Comparison of ENCODE assay signal across 8 mouse cellular contexts in genomic region chr12:104593526-104594155, GRCm38 (mm10).
DNase-seq lines count a peak whose midpoint lies in the region; ATAC-seq lines count a peak whose summit lies in the region.

No protein-coding gene starts in this region.

- no peak overlapping the region for H3K4me3 ChIP-seq in hindbrain, embryonic 15.5 days
- H3K4me3 ChIP-seq in neural tube, embryonic 14.5 days (ENCODE audit: low read depth, low read length): no peak overlapping the region

- peak overlapping the region; percentile 65; the same call in 1 of the 2 replicates for H3K27ac ChIP-seq in hindbrain, embryonic 15.5 days (replicated peaks)
- peak overlapping the region; percentile 44; the same call in 1 of the 2 replicates for H3K27ac ChIP-seq in neural tube, embryonic 14.5 days (ENCODE audit: low read depth, low read length)

- no peaks in the 10 kb centered on the region for H3K9me3 ChIP-seq in hindbrain, embryonic 15.5 days
- H3K9me3 ChIP-seq in neural tube, embryonic 14.5 days (ENCODE audit: control insufficient read depth, low read length): no peaks in the 10 kb centered on the region

- no peak overlapping the region for H3K9ac ChIP-seq in hindbrain, embryonic 15.5 days
- H3K9ac ChIP-seq in neural tube, embryonic 14.5 days (replicated peaks; ENCODE audit: low read depth, low read length): no peak overlapping the region

- peak overlapping the region; percentile 12 for H3K4me2 ChIP-seq in hindbrain, embryonic 15.5 days
- H3K4me2 ChIP-seq in neural tube, embryonic 14.5 days (ENCODE audit: low read depth, low read length): peak overlapping the region; percentile 27; the same call in 1 of the 2 replicates

- no peaks in the 10 kb centered on the region for H3K36me3 ChIP-seq in hindbrain, embryonic 15.5 days
- H3K36me3 ChIP-seq in neural tube, embryonic 14.5 days (ENCODE audit: control insufficient read depth, insufficient read depth, low read length): no peaks in the 10 kb centered on the region

- H3K4me1 ChIP-seq in hindbrain, embryonic 15.5 days (replicated peaks): peaks cover 17% of the 10 kb centered on the region
- H3K4me1 ChIP-seq in neural tube, embryonic 14.5 days (ENCODE audit: control insufficient read depth, insufficient read depth, low read length): peaks cover 14% of the 10 kb centered on the region

- 23% methylated on average over 19 of the region's 19 CpGs for WGBS in hindbrain, embryonic 15.5 days
- WGBS in neural tube, embryonic 14.5 days: 18% methylated on average over 19 of the region's 19 CpGs

- ATAC-seq in hindbrain, embryonic 15.5 days (ENCODE audit: low FRiP score, low read depth): peak; percentile 76
- ATAC-seq in neural tube, embryonic 14.5 days (ENCODE audit: low read depth): peak; percentile 80
- no peak for ATAC-seq in inflammation-experienced regulatory T-cells, adult 6 months

- peak; percentile 76 for DNase-seq in adrenal gland, postnatal 14 days
- peak; percentile 62 to 79 for DNase-seq in cerebellum, postnatal 4 days (ENCODE audit: low spot score in 2 of 2)
- DNase-seq in gastrocnemius, adult 18-20 months (ENCODE audit: low spot score): peak; percentile 55
- peak; percentile 22 for DNase-seq in left cerebral cortex, adult 11 months (ENCODE audit: low spot score)
- no peak for DNase-seq in thymus, postnatal 0 days (ENCODE audit: low spot score)

- H3K27me3 ChIP-seq in hindbrain, embryonic 15.5 days: no peaks in the 10 kb centered on the region
- no peaks in the 10 kb centered on the region for H3K27me3 ChIP-seq in neural tube, embryonic 14.5 days (ENCODE audit: control insufficient read depth, insufficient read depth, low read length)
